Mouse (Mus musculus) layer of hippocampus, postnatal 25 days (tissue): ENCODE results near the gene Dnajc4. TPM values are rescaled to one million over a fixed set of nuclear protein-coding genes. Genes with fewer than 3 reads are reported as not detected.

ENCODE experiments used
- DNase-seq, 2 experiments: peaks; one replicate each; pipeline ENCODE4 v3.0.0; 2022; ENCODE audit warnings: mixed read lengths in 2 of 2, low spot score in 1 of 2; ENCODE audit errors: extremely low spot score in 1 of 2
- total RNA-seq, 2 experiments: library from RNA; stranded (reverse); gene quantifications; 2 replicates each; pipeline ENCODE4 v1.2.3; 2021

Gene Dnajc4
- total RNA-seq, 2 experiments from 2014 or later, result 21.9 to 23.5 TPM

- no peak for DNase-seq
Observed at GRCm38 (mm10) chr19:6977759-6978638, 14.4 kb downstream of the Dnajc4 start.

DNA sequence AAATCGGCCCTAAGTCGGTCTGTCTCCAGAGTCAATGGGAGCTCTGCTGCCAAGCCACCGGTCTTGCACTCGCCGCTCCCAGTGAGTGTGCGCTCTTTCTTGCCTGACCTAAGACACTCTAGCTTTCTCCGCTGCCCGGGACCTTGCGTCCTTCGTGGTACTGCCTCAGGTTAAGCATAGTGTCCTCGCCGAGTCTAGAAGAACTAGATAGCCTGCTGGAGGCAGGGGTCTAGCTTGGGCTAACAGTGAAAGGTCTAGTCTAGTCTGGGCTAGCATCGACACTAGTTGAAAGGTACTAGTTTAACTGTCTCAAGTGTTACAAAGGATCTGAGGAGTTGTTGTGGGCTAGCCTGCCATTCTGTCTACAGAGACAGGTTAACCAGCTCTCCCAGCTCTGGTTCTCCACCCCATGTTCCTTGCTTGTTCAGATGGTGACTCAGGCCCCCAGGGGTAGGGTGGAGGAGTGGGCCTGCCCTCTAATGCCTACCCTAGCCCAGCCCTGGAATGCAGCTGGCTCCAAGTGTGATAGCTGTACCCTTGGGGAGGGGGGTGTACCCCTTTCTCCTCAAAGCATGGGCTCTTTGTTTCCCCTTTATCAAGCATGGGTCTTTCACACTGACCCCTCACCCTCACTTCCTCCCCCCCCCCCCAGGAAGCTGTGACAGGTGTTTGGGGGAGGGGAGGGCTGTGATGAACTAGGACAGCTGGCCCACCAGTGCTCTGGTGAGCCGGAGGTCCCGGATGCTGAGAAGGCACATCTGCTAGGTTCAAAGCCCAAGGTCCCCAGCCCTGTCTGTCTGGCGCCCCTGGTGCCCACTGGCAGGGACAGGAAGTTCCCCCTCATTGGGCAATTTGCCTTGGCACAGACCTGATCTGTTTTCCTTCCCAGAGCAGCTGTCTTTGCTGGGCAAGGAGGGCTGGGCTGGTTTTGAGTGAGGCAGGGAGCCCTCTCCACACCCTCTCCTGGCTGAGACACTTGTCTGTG, 16.5 kb downstream of the Dnajc4 start, which contains the start of gene Plcb3:
Plcb3 (minus strand) TSS at position 934 of the 985 bp plus-strand sequence.
- peak in 1 of 2 experiments; percentile 41 for DNase-seq

GRCm38 (mm10) chr19:6974211-6975205, 17.9 kb downstream of the Dnajc4 start, which contains the start of gene Ppp1r14b:
TSS of gene Ppp1r14b (plus strand) at chr19:6974968.
- DNase-seq, result peak; percentile 56 to 72

DNA sequence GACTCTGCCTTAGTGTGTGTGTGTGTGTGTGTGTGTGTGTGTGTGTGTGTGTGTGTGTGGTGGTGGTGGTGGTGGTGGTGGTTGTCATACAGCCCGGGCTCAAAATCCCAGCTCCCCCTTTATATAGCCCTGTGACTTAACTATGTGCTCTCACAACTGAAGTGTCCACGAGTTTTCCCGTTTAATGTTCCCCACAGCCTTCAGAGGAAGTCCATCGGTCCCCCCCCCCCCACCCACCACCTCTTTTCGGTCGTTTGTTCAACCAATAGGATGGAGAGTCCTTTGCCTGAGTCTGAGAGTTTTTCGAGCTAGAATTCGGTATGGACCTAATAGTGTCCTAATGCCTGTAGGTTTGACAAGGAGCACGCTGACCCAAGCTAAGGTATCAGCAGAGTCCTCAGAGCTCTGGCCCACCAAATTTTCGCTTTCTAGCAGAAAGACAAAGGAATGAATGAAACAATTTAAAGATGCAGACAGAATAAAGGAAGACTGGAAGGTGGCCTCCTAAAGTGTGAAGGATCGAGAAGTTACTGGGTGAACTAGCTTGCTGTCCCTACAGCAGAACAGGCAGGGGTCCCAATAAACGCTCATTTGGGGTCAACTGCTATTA, 18.7 kb downstream of the Dnajc4 start:
- no peak for DNase-seq

DNA sequence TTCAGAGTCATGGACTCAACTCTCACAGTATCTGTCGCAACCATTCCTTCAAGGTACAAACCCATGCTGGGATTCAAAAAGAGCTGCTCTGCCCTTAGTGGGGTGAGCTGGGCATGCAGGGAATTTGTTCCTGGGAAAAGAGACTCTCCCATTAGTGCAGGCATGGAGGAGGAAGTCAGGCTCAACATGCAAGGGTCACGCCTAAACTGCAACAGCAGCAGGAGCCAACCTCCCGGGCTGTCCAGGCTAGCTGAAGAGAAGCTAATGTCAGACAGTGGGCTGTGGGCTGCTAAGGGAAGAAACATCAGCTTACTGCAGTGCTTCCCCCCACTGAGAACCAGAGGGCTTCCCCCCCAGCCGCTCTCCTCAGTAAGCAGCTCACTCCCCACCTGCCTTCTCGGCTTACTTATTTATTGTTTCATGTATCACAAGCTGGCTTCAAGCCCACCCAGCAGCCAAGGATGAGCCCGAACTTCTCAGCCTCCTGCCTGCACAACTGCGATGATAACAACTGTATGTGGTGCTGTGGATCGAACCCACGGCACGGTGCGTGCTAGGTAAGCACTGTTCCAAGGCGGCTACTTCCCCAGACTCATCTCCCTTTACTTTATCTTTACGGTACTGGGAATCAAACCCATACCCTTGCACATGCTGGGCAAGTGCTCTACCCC, 20.0 kb downstream of the Dnajc4 start:
- no peak for DNase-seq

DNA sequence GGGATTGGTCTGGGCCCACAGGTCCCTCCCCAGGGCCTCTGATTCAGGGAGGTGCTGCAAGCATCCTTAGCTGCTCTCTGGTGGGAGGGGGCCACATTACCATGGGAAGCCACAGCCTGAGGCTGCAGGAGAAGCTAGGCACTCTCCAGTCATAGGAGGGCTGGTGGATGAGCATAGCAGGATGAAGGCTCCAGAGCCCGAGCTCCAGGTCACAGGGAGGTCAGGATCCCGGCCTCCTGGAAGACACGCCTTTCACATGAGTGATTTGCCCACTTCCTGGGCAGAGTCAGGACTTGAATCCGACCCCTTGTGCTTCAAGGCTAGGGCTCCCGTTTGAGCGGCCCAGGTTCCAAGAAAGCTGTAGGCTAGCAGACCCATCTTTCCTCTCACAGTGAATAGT, 20.7 kb downstream of the Dnajc4 start:
- DNase-seq, result no peak

GRCm38 (mm10) chr19:6970460-6971085, 21.8 kb downstream of the Dnajc4 start:
- DNase-seq, result no peak

DNA sequence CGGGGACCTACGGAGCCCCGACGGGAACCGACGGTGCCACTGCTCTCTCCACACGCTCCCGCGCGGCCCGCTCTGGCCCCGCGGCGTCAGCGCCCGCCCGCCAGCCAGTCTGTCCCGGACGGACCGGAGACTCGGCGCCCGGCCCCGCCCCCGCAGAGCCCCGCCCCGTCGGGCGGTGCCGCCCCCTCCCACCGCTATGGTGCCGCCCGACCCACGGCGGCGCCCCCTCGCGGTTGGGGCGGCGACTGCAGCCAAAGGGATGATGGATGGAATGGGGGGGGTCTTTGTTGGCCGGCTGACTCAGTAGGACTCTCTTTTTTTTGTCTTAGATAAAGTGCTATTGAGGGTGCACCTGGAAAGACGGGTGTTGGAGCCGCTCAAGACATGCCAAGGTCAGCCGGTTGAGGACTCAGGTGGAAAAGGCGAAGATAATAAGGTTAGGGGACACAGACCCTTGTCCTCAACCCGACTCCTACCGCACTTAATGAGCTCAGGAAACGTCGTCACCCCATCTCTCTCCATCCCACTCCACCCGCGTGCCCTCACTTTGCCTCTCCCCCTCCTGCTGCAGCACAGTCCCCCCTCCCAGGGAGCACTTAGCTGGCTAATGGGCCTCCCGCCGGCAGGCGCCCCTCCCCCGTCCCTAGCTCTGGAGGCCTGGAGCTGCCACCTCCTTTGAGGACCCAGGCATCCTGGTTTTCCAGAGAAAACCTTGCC, 22.5 kb downstream of the Dnajc4 start:
- peak in 1 of 2 experiments; percentile 56 for DNase-seq

- no peak for DNase-seq
Observed at GRCm38 (mm10) chr19:6969291-6969664, 23.1 kb downstream of the Dnajc4 start.

DNA sequence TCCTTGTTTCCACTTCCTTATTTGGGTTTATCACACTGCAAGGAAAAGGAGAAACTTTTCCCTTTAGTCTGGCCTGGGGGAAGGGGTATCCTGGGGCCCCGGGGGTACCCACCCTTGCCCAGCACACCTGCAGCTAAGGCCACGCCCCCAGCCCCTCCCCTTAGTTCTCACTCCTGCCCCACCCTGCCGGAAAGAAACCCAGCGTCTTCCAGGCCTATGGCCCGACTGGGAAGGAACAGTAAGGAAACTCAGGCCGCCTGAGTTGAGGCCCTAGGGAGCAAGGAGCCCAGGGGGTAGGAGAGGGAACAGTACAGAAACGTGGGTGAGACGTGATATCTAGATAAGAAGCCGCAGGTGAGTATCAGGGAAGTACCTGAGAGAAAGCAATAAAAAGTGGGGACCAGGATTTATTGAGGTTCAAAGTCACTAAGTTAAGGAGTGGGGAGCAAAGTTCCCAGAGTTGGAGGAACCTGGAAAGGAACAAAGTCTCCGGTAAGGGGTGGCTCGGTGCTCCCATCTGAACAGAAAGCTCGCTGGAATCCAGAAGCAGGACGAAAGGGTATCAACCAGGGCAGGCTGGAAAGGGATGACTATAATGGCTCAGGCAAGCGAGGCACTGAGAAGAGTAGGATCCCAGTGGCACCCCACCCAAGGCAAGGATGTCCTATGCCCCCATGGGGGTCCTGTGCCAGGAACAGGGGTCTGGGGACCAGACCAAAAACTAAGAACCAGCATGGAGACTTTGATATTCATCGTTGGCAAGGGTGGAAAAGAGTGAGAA, 23.7 kb downstream of the Dnajc4 start:
- DNase-seq, result no peak

- DNase-seq, result no peak
Observed at GRCm38 (mm10) chr19:6956461-6956860, 35.9 kb downstream of the Dnajc4 start.

GRCm38 (mm10) chr19:6955424-6955823, 36.9 kb downstream of the Dnajc4 start:
- no peak for DNase-seq

- DNase-seq, result no peak
Observed at GRCm38 (mm10) chr19:6954046-6954445, 38.3 kb downstream of the Dnajc4 start.

DNA sequence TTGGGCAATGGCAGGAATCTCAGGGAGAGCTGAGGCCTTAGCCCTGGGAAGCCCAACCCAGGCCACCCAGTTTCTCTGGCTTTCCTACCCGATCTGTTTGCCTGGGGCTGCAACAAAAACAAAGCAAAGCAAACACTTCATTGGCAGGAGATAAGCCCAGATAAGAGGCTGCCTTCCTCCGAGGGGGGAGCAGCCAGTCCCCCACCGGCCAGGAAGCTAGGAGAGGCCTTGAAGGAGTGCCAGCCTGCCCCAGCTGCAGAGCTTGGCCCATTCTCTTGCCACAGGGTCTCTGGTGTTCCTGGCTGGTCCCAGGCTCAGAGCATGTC, 39.7 kb downstream of the Dnajc4 start:
- DNase-seq, result no peak

GRCm38 (mm10) chr19:6951994-6952711, 40.2 kb downstream of the Dnajc4 start:
- peak; percentile 58 to 60 for DNase-seq

DNA sequence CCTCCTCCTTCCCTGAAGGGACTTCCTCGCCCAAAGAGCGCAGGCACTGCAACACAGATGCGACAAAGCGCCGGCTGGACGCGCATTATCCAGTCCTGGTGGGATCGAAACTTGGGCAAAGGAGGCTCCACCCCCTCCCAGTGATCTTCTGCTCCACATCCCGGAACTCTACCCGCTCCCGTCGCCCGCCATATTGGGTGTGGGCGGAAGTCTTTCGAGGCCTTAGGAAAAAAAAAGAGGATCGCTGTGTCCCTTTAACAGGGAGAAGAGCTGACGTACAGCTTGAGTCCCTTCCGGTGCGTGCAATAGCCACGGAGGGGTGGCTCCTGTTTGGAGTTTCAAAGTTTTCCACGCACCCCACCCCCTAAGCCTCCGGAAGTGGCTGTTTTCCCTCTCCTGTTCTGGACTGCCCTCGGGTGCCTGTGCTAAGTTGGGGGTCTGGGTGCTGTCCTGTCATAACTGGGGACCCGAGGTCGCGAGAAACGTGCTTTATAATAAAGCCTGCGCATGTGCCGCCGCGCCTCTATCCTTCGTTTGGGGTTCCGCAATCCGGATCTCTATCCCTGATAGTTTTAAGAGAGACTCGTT, 40.9 kb downstream of the Dnajc4 start:
- DNase-seq, result peak; percentile 79 to 85
